Mouse (Mus musculus) left cerebral cortex, adult 18-20 months (tissue): ENCODE data around the gene Vwf. TPM values are rescaled to one million over a fixed set of nuclear protein-coding genes. Genes with fewer than 3 reads are reported as not detected.

ENCODE experiments used
- DNase-seq, 2 experiments: peaks; one replicate each; pipeline ENCODE4 v3.0.0; 2021 to 2022; ENCODE audit warnings: low spot score in 2 of 2, mixed read lengths in 1 of 2
- total RNA-seq, 2 experiments: library from RNA; stranded (reverse); gene quantifications; 2 replicates each; pipeline ENCODE4 v1.2.3; 2021

Vwf gene
- total RNA-seq, 2 experiments from 2014 or later: 14.8 to 24.1 TPM

DNA sequence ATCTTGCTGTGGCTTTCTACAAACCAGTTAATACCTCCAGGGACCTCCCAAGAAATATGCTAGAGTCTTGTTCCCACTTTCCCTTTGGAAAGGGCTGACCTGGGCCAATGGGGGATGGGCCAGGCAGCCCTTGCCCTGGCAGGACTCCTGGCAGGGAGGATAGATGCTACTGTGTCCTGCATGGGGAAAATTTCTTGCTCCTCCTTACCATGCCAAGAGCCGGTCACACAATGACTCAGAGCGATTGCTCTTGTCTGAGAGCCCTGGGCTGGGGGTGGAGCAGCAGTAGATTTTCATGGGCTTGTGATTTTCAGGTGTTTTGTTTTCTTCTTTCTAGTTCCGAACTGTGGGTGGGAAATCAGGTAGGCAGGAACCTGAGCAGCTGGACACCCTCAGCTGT lies 39.0 kb downstream of the Vwf start:
- no peak for DNase-seq

DNA sequence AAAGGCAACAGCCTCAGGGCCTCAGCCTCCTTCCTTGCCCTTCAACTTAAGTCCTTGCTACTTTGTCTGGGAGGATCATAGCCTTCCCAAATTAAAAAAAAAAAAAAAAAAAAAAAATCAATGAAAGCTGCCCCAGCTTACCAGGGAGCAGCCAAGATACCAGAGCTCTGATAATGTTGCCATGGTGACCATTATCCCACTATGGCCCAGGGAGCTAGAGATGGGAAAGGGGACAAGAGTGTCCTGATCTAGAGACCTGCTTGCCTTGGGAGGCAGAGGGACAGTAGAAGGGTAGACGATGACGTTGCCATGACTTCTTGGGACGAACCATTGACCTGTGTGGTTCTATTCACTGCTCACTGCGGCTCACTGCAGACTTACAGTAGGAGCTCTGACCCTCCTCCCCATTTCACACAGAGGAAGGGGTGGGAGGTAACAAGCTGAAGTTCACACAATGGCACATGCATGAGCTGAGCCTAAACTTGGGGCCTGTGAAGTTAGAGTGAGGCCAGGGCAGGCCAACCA lies 39.5 kb downstream of the Vwf start:
- DNase-seq: no peak

DNA sequence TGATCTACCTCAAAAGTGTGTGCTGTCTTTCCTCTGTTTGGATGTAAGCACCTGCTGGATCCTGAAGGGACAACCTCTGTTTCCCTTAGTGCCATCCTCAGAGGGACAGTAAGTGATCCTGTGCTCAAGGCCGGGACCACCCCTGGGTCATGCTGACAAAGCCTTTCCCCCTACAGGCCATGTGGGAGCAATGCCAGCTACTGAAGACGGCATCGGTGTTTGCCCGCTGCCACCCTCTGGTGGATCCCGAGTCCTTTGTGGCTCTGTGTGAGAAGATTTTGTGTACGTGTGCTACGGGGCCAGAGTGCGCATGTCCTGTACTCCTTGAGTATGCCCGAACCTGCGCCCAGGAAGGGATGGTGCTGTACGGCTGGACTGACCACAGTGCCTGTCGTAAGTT lies 41.7 kb downstream of the Vwf start:
- no peak for DNase-seq

DNA sequence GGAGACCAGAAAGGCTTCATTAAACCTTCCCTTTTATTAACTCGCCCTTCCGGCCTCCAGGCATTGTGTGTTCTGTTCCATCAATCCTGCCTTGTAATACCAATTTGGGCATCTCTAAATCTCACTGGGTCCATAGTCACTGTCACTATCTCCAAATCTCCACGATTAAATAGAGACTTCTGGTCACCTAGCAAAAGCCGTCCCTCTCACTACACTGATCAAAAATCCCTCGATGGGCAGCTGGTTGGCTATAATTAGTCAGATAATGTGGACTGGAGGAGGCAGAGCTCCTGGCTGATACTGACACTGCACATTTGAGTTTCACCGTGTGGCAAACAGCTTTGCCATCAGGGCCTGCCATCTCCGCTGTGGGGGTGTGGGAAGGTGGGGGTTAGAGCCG lies 42.5 kb downstream of the Vwf start:
- DNase-seq: no peak

DNA sequence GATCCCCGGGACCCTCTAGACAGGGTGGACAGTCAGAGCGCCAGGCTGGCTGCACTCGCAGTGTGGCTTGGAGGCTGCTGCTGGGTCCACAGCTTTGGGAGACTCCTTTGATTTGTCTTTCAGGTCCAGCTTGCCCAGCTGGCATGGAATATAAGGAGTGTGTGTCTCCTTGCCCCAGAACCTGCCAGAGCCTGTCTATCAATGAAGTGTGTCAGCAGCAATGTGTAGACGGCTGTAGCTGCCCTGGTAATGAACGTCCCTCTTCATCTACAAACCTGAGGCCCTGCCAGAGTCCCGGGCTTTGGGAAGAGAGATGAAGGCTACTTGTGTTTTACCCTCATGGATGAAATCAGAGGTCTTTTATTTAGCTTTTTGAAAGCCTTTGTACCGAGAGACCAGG lies 43.5 kb downstream of the Vwf start:
- DNase-seq: no peak

DNA sequence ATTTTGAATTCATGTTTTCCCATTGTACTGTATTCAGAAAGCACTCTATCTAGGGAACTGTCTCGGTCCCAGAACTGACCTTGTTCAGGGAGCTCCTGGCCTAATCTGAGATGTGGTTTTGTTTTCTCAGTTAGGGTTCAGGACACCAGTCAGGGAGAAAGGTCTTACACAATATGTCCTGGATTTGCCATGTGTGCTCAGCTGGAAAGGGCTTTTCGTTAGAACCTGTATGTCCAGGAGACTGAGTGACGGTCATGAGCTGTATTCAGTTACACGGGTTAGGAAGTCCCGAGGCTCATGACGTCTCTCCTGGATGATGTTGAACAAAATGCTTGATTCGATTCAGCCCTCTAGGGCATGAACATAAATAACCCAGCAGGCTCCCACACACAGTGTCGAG lies 43.9 kb downstream of the Vwf start:
- no peak for DNase-seq

DNA sequence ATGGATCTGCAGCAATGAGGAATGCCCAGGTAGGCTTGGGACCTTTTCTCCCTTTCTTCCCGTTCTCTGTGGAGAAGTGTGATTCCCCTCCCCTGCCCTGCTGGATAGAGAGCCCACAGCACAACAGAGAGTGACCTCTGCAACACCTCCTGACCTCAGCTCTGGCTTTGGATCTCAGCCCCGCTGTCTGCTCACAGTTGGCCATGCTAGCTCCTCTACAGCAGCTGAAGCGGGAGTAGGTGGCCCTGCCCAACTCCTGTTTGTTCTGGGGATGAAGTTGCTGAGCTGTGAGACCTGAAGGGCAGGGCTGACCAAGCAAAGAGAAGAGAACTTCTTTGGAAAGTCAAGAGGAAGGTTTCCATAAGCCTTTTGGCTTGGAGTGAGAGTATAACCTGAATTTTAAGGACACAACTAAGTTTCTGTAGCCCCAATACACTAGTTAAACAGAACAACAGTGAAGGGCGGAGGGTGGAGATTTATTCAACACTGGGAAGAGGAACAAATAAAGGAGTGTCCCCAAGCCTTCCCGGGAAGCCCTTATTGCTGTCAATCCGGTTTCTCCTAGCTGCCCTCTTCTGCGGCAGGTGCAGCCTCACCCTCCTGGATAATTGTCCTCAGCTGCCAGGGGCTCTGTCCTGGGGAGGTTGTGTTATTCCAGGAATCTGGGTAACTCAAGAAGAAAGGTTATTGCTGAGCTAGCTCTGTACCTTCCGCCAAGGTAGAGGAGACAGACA lies 45.2 kb downstream of the Vwf start:
- no peak for DNase-seq

DNA sequence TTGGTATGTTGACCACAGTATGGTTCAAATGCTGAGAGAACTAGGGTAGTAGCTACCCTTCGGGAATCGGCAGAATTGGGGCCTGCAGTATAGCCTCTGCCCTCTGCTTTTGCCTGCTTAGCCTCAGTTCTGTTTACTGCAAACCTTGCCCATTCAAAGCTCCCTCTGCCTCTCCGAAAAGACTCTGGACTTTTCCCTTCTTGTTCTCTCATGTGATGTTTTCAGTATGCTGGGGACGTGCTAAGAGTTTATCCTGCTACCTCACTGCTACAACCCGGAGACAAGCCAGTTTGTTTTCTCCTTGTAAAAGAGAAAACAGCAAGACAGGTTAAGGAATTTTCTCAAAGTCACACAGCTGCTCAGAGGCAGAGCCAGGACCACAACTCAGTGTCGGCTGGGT lies 46.0 kb downstream of the Vwf start:
- DNase-seq: no peak

DNA sequence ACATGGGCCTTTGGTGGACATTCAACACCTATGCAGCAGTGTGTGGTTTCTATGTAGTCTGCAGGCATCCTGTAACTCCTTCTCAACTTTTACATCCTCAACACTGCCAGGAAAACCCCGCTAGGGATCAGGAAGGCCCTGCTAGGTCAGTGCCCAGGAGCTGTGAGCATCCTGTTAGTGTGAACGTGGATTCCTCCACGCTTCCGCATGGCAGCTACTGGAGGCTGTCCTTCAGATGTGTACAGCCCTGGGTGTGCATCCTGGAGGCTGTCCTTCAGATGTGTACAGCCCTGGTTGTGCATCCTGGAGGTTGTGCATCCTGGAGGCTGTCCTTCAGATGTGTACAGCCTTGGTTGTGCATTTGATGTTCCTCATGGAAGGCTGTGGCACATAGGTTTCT lies 47.7 kb downstream of the Vwf start:
- no peak for DNase-seq

DNA sequence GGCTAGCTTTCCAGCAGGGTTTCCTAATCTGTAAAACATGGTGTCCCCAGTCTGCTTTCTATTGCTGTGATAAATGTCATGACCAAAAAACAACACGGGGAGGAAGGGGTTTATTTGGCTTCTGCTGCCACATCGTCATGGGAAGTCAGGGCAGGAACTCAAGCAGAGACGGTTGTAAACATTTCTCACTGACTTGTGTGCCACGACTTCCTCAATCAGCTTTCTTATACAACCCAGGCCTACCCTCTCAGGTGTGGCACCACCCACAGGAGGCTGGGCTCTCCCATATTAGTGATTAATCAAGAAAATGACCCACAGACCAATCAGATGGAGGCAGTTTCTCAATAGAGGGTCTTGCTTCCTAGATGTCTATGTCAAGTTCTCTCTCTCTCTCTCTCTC lies 48.3 kb downstream of the Vwf start:
- no peak for DNase-seq

DNA sequence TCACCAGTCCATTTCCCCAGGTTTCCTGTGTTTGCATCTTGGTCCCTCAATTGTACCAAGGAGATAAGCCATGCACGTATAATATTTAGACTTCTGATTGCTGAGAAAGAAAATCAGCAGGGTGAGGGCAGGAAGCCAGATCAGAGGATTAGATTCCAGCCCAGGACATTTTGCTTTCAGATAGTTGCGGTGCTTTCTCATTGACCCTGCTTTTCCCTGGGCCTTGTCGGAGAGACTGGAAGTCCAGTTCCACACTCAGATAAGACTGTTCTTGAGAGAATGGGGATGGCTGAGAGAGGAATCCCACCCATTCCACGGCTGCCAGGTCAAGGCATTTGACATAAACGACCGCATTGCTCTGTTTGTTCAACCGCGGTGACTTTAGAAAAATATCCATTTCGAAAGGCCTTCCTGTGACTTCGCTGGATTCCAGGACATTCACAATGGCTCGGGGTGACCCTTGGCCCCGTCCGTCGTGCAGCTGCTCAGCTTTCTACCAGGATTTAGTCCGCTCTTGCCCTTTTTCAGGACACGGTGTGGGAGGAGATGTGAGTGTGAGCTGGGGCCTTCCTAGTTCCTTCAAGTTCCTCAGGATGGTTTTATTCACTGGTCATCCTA lies 50.2 kb downstream of the Vwf start:
- no peak for DNase-seq

DNA sequence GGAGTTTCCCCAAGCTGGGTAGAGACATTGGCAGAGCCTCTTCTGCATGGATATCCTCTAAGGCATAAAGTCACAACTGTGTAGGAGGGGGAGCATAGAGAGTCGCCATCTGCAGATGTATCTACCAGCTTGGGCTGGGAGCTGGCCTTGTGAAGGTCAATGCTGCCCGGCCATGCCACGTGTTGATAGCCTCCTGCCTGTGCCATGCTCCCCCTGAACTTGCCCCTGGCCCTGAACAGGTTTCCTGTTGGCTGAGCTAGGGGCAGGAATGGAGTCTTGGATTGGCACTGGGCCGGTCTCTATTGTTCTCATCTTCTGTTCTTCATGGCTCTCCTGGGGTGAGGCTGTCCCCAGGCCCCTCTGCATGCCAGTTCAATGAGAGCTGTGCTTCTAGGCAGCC lies 51.1 kb downstream of the Vwf start:
- DNase-seq: no peak

DNA sequence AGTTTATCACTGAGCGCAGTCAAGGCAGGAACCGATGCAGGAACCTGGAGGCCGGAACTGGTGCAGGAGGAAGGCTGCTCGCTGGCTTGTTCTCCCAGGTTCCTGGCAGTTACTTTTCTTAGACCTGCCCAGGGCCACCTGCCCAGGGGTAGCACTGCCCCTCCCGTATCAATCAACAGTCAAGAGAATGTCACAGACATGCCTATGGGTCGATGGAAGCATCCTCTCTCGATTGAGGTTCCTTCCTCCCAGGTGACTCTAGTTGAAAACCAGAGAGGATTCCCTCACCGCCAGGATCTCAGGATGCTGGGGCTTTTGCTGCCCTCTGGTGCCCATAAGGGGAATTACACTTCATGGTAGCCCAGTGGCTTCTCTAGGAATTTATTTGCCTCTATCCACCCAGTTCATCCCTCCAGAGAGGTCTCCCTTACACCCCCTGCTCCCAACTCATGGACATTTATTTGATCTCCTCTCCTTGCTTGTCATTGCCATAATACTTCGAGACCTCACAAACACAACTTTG lies 53.5 kb downstream of the Vwf start:
- DNase-seq: peak; percentile 70 to 79

DNA sequence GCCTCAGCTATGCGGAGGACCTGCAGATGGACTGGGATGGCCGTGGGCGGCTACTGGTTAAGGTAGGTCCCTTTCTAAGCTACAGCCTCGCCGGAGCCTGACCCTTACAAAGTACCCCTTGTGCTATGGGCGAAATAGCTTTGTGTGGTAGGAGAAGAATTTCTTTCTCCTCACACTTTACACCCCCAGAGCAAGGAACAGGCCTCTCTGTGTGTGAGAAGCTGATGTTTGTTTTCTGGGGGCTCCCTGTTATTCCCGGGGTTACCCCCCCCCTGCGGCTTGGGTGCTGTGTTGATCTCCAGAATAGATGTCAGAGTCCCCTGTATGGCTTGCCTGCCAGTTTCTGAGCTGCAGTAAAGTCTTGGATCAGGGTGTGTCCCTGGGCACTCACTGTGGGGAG lies 54.1 kb downstream of the Vwf start:
- no peak for DNase-seq

DNA sequence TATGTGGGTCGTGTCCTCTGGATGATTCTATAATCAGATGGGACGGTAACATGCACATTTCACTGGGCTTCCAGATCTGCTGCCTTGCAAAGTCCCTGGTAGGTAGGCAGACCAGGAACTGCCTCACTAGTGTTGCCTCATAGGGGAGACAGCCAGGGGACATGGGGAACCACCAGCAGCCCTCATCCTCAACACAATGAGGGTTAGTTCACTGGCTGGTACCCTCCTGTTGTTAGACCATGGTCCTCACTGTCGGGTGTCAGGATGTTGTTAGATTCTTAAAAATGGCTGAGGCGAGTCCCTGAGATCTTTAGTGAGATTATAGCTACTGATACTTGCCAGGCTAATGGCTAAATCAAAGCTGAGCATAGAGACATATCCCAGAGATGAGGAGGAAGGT lies 54.6 kb downstream of the Vwf start:
- DNase-seq: no peak

DNA sequence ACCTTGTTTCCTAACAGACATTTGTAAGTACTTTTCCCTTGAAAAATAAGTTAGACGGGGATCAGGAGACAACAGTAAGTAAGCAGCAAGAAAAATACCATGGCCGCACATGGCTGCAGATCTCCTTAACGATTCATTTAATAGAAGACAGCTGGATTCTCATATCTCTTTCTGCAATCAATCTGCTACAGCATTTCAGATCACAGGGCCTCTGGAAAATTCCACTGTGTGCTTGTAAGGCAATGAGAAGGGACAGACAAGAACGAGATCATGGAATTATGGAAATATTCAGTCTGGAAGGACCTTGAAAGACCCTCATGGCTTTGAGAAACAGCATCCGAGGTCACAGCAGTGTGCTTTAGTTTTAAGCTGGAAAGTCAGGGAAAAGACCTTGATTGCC lies 55.2 kb downstream of the Vwf start:
- no peak for DNase-seq

DNA sequence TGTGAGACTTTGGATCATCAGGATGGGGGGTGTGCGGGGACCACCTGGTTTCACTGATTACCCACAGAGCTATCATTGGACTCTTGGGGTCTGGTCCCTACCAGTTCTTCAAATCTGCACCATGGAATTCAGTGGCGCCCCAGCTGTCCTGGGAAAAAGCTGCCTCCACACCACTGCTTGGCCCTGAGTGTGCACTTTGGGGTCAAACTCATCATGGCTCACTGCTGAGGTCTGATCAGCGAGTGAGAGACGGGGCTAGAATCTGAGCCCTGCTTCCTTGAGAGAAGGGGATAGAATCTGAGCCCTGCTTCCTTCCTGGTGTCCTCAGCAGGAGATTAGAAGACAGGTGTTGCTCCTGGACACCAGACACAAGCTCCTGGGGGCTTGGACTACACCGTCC lies 55.8 kb downstream of the Vwf start:
- DNase-seq: no peak

DNA sequence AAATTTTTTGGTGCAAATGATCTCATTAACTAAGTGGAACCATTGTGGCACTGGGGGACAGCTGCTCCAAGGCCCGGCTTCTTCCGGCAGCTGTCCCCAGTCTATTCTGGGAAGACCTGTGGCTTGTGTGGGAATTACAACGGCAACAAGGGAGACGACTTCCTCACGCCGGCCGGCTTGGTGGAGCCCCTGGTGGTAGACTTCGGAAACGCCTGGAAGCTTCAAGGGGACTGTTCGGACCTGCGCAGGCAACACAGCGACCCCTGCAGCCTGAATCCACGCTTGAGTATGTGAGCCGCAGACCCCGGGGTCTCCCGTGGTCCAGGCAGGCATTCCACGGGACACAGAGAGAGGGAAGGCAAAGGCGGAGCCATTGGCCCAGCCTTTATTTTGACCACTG lies 56.7 kb downstream of the Vwf start:
- DNase-seq: peak; percentile 45 to 70

DNA sequence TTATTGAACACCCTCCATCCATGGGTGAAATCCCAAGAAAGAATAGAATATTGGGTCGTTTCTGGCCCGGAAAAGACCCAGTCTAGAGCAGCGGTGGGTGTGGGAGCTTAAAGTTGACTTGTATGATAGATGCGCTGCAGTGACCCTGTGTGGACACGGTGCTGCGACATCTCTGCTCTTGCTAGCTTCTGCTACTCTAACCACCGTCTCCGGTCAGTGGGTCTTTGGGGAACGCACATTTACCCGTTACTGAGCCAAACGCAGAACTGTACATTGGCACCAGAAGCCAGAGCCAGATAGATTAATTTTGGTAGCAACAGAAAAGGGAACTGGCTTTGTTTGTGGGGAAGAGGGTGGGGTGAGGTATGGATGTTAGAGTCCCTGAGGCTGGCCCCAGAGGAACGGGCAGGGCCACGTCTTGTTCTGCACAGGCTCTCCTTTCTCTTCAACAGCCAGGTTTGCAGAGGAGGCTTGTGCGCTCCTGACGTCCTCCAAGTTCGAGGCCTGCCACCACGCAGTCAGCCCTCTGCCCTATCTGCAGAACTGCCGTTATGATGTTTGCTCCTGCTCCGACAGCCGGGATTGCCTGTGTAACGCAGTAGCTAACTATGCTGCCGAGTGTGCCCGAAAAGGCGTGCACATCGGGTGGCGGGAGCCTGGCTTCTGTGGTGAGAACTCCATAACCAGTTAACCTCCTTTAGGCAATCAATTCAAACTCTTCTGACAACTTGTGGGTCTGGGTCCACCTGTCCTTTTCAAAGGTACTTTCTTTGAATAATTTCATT lies 57.3 kb downstream of the Vwf start:
- DNase-seq: no peak

DNA sequence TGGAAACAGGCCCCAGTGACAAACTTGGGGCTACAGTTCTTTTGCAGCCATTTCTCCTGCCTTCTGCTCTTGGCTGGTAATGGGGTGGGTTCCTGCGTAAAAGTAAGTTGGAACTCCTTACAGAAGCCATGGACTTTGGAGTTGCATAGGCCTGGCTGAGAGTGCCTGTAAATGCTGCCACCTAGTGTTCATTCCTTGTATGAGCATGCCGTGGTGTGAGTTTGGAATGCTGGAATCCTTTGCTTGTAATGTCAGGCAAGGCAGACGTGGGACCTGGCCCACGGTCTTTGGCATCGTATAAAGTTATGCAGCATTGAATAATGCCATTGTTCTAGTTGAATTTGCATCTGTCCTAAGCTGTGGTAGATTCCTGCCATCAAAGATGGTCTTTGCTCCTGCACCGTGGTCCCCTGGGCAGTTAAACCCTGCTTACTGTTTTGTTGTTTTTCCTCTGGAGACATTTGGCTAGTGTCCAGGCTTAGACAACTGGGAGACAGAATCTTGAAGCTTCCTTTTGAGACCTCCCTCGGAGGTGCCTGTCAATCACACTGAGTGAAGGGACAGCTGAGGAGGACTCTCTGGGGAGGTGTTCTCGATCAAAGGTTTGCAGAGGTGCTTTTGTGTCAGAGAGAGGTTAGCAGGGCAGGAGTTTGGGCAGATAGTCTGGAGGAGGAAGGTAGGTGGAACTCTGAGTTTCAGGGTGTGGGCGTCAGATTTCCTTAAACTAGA lies 58.1 kb downstream of the Vwf start:
- DNase-seq: peak; percentile 75 to 76

DNA sequence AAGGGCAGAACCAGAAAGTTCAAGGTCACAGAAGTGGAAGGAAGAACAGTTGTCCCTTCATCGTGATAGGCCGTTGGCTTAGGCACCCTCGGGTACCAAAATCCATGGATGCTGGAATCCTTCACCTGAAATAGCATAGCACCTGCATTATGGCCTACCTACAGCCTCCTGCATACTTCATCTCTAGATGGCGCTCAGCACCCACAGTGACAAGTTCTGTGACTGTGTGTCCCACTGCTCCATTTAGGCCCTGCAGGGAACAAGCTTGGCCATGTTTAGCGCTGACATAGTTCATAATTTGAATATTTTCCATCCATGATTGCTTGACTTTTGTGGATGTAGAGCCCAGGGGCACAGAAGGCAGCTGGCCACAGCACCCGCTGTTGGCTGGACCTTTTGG lies 62.5 kb downstream of the Vwf start:
- no peak for DNase-seq
